Mouse (Mus musculus): ENCODE measurements at regions not wholly inside any gene's neighbourhood (a gene's known extent, or its start where the extent isn't known, plus 50 kb on each side); places are given as distances from the start of the nearest gene placed in this dataset.

- no peak for TF ChIP-seq HCFC1 (IDR thresholded peaks at IDR 0.05; ENCODE audit: borderline replicate concordance, insufficient read depth, low read length)
- no peak for TF ChIP-seq CHD2 (IDR thresholded peaks at IDR 0.05; ENCODE audit: low read depth, low read length)
- TF ChIP-seq ZC3H11A (IDR thresholded peaks at IDR 0.05; ENCODE audit: borderline replicate concordance, low read depth, low read length) = no peak
Observed at GRCm38 (mm10) chr2:10791233-10791632, 380.7 kb upstream of the Prkcq start.
